Mouse (Mus musculus) myocyte (in vitro differentiated cells): ENCODE results near the gene Sparc.

Experiments used
- MAX ChIP-seq: IDR thresholded peaks from one replicate; pipeline ENCODE4 v1.6.1; 2011; ENCODE audit warnings: low read depth, mild to moderate bottlenecking, control low read depth
- REST ChIP-seq: IDR thresholded peaks from one replicate; pipeline ENCODE4 v1.6.1; 2011; ENCODE audit warnings: mild to moderate bottlenecking, control low read depth, moderate library complexity; ENCODE audit not compliant: insufficient read depth, insufficient read length
- TCF12 ChIP-seq: IDR thresholded peaks from one replicate; pipeline ENCODE4 v1.6.1; 2011; ENCODE audit warnings: mild to moderate bottlenecking, control low read depth; ENCODE audit not compliant: poor library complexity, insufficient read depth, severe bottlenecking

DNA sequence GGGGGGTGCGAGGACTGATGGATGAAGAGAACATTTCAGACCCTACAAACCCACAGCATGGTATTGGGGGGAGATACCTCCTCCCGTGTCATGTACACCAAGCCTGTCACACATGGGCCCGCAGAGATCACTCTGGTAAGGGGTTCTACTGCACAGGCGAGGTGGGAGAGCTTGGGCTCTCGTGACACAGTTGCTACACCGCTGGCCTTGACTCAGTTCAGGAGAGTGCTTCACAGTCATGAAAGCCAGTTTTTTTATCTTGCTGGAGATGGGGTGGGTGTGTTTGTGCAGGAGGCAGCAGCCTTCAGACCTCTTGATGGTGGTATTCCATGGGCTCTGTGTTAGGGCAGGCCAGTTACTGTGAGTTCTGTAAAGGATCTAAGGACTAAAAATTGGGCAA is 13.1 kb upstream of the Sparc start:
- TF ChIP-seq MAX = no peak
- TF ChIP-seq TCF12 = no peak
- TF ChIP-seq REST = no peak
